Mouse (Mus musculus) kidney, postnatal 0 days (tissue): ENCODE data around the gene Gm36176. TPM values are rescaled to one million over a fixed set of nuclear protein-coding genes. Genes with fewer than 3 reads are reported as not detected.
A peak's percentile ranks its signal among the peaks of the same experiment; 100 is the strongest.

Experiments
- ATAC-seq: fragments of 200-750 bp; cut with Nextera tagmentation; replicated peaks from 2 replicates; pipeline ENCODE4 v1.8.0; 2017; ENCODE audit warnings: low read depth, moderate number of reproducible peaks, moderate TSS enrichment, moderate library complexity; ENCODE audit not compliant: low FRiP score
- DNase-seq: peaks from one replicate; pipeline ENCODE4 v3.0.0-alpha.2; 2016; ENCODE audit warnings: low spot score
- H3K27ac ChIP-seq: fragments of 300-500 bp; sonication (generic); 2 replicates; pipeline ENCODE4 v1.5.1; 2014; ENCODE audit warnings: mild to moderate bottlenecking
- H3K27me3 ChIP-seq: fragments of 300-500 bp; sonication (generic); 2 replicates; pipeline ENCODE4 v1.6.1; 2014; ENCODE audit warnings: low read length, mixed read lengths; ENCODE audit not compliant: insufficient read depth
- H3K36me3 ChIP-seq: fragments of 300-500 bp; sonication (generic); 2 replicates; pipeline ENCODE4 v1.6.1; 2014; ENCODE audit warnings: low read length, mixed read lengths; ENCODE audit not compliant: insufficient read depth
- H3K4me1 ChIP-seq: fragments of 300-500 bp; sonication (generic); replicated peaks from 2 replicates; pipeline ENCODE4 v1.6.1; 2014; ENCODE audit warnings: antibody characterized with exemption, low read length, mixed read lengths; ENCODE audit not compliant: insufficient read depth
- H3K4me2 ChIP-seq: fragments of 300-500 bp; sonication (generic); 2 replicates; pipeline ENCODE4 v1.6.1; 2014; ENCODE audit warnings: mild to moderate bottlenecking, low read length, moderate library complexity, mixed read lengths
- H3K4me3 ChIP-seq: fragments of 300-500 bp; sonication (generic); replicated peaks from 2 replicates; pipeline ENCODE4 v1.5.1; 2014; ENCODE audit warnings: low read depth, low read length
- H3K9ac ChIP-seq: fragments of 300-500 bp; sonication (generic); 2 replicates; pipeline ENCODE4 v1.6.1; 2014; ENCODE audit warnings: low read depth, low read length
- H3K9me3 ChIP-seq: fragments of 300-500 bp; sonication (generic); replicated peaks from 2 replicates; pipeline ENCODE4 v1.6.1; 2016; ENCODE audit warnings: low read length, inconsistent platforms, mixed read lengths
- CTCF ChIP-seq: IDR thresholded peaks from 2 replicates; pipeline ENCODE4 v1.5.1; 2016; ENCODE audit warnings: antibody characterized with exemption, low read depth, mild to moderate bottlenecking, moderate library complexity
- WGBS: fragments of 180-500 bp; shearing (Covaris S2); extraction: QIAGEN DNeasy Blood & Tissue Kit; methylation state at CpG from one replicate; pipeline ENCODE4 v1.1.7; 2014; 5-methylcytosine and 5-hydroxymethylcytosine counted together
- polyA plus RNA-seq: library from polyadenylated mRNA; unstranded; fragments of >200 nt; fragmentation: Nextera tagmentation; extraction: Ambion mirVana; gene quantifications from 2 replicates; pipeline ENCODE4 v1.2.1, GENCODE M21; 2015

The Gm36176 gene
- polyA plus RNA-seq, 1 experiment from 2014 or later = not detected

GRCm38 (mm10) chr10:77846961-77847360 lies 358 bp downstream of the Gm36176 start:
- Histone ChIP-seq H3K27ac (no peak overlapping the region), H3K4me3 (no peak overlapping the region), H3K4me1 (no peaks in the 10 kb centered on the region), H3K9me3 (0 out of 2 replicates have a peak, but pooled peaks cover 5% of the 10 kb centered on the region), H3K36me3 (no peaks in the 10 kb centered on the region), H3K4me2 (no peak overlapping the region), H3K9ac (no peak overlapping the region), H3K27me3 (no peaks in the 10 kb centered on the region)
- no peak for DNase-seq
- ATAC-seq = no peak
- TF ChIP-seq CTCF = no peak
- WGBS = 26% methylated on average over 2 of the region's 2 CpGs

- H3K4me3 ChIP-seq = no peak overlapping the region
- DNase-seq (no peak), ATAC-seq (no peak)
- no peak overlapping the region for H3K9ac ChIP-seq
- no peaks in the 10 kb centered on the region for H3K27me3 ChIP-seq
- no peak for TF ChIP-seq CTCF
- H3K9me3 ChIP-seq = 0 out of 2 replicates have a peak, but pooled peaks cover 5% of the 10 kb centered on the region
- no peak overlapping the region for H3K4me2 ChIP-seq
- H3K36me3 ChIP-seq = no peaks in the 10 kb centered on the region
- WGBS = 80% methylated on average over 2 of the region's 2 CpGs
- no peak overlapping the region for H3K27ac ChIP-seq
- H3K4me1 ChIP-seq = no peaks in the 10 kb centered on the region
Observed at GRCm38 (mm10) chr10:77847538-77847937, 935 bp downstream of the Gm36176 start.

GRCm38 (mm10) chr10:77852559-77852958 lies 6.0 kb downstream of the Gm36176 start, which contains the start of gene Gm10318:
Gene Gm10318 (plus strand): TSS chr10:77852859.
- no peak for DNase-seq

GRCm38 (mm10) chr10:77861675-77862074 lies 15.1 kb downstream of the Gm36176 start, which contains the start of gene Gm3285:
Gene Gm3285 (plus strand): TSS chr10:77861975.
- no peak for TF ChIP-seq CTCF
- Histone ChIP-seq H3K27ac (no peak within 1 kb of the TSS), H3K4me2 (no peak within 1 kb of the TSS), H3K9ac (no peak within 1 kb of the TSS), H3K4me3 (no peak within 1 kb of the TSS), H3K9me3 (no peaks in the 10 kb centered on the region), H3K27me3 (no peaks in the 10 kb centered on the region), H3K4me1 (no peaks in the 10 kb centered on the region), H3K36me3 (no peaks in the 10 kb centered on the region)
- ATAC-seq (no peak), DNase-seq (no peak)
- 53% methylated on average over 7 of the region's 7 CpGs for WGBS

More at GRCm38 (mm10) chr10:77852559-77852958, 6.0 kb downstream of the Gm36176 start, which contains the start of gene Gm10318:
- Histone ChIP-seq H3K27ac (no peak within 1 kb of the TSS), H3K36me3 (no peaks in the 10 kb centered on the region), H3K4me1 (no peaks in the 10 kb centered on the region), H3K27me3 (no peaks in the 10 kb centered on the region), H3K9me3 (no peaks in the 10 kb centered on the region), H3K4me2 (no peak within 1 kb of the TSS), H3K4me3 (no peak within 1 kb of the TSS), H3K9ac (no peak within 1 kb of the TSS)
- WGBS = 66% methylated on average over 9 of the region's 9 CpGs
- no peak for TF ChIP-seq CTCF
- no peak for ATAC-seq

- ATAC-seq (peak; percentile 94), DNase-seq (peak; percentile 91)
- no peak overlapping the region for H3K4me3 ChIP-seq
- no peak overlapping the region for H3K27ac ChIP-seq
- 0 out of 2 replicates have a peak overlapping the region, but pooled peaks have one; percentile 27 for H3K9ac ChIP-seq
- peak; percentile 45 for TF ChIP-seq CTCF
- no peaks in the 10 kb centered on the region for H3K4me1 ChIP-seq
- H3K9me3 ChIP-seq = no peaks in the 10 kb centered on the region
- no peaks in the 10 kb centered on the region for H3K27me3 ChIP-seq
- no peaks in the 10 kb centered on the region for H3K36me3 ChIP-seq
- H3K4me2 ChIP-seq = peak overlapping the region; percentile 45
- WGBS = 30% methylated on average over 14 of the region's 14 CpGs
Observed at GRCm38 (mm10) chr10:77864067-77864761, 17.6 kb downstream of the Gm36176 start.

GRCm38 (mm10) chr10:77864762-77865143 lies 18.1 kb downstream of the Gm36176 start:
- 37% methylated on average over 11 of the region's 11 CpGs for WGBS
- peak overlapping the region; percentile 45 for H3K4me2 ChIP-seq
- H3K9me3 ChIP-seq = no peaks in the 10 kb centered on the region
- no peaks in the 10 kb centered on the region for H3K36me3 ChIP-seq
- H3K9ac ChIP-seq = 0 out of 2 replicates have a peak overlapping the region, but pooled peaks have one; percentile 27
- ATAC-seq = no peak
- H3K4me1 ChIP-seq = no peaks in the 10 kb centered on the region
- no peak overlapping the region for H3K4me3 ChIP-seq
- no peak overlapping the region for H3K27ac ChIP-seq
- no peaks in the 10 kb centered on the region for H3K27me3 ChIP-seq
- TF ChIP-seq CTCF = no peak
- no peak for DNase-seq
